Mouse (Mus musculus): Measurements from ENCODE around the gene Ednrb. TPM values are rescaled to one million over a fixed set of nuclear protein-coding genes. Genes with fewer than 3 reads are reported as not detected.

The Ednrb gene
- total RNA-seq, 2 experiments from 2014 or later: 21.5 to 27.8 TPM

GRCm38 (mm10) chr14:103777386-103777785 is 66.8 kb downstream of the Ednrb start:
- DNase-seq: no peak
- intact Hi-C loops (cut with DNase I): no loop called here

- intact Hi-C loops (cut with DNase I): no loop called here
- DNase-seq: no peak
Measured at GRCm38 (mm10) chr14:103769319-103770245, 74.6 kb downstream of the Ednrb start.

GRCm38 (mm10) chr14:103767488-103767887 is 76.7 kb downstream of the Ednrb start:
- DNase-seq: no peak
- intact Hi-C loops (cut with DNase I): no loop called here

Other genes with a start within 250 kb of the Ednrb start
- under 1 TPM; 0.17 to 0.68 TPM for gene Slain1, start 194.2 kb downstream of the Ednrb start, total RNA-seq (2021)